Mouse (Mus musculus): ENCODE measurements around the gene Rgs10. TPM values are rescaled to one million over a fixed set of nuclear protein-coding genes. Genes with fewer than 3 reads are reported as not detected.
A peak's percentile ranks its signal among the peaks of the same experiment; 100 is the strongest.

Rgs10 gene
- total and polyA plus RNA-seq, 3 experiments = 42.3 to 44.7 TPM; not detected in 1

DNA sequence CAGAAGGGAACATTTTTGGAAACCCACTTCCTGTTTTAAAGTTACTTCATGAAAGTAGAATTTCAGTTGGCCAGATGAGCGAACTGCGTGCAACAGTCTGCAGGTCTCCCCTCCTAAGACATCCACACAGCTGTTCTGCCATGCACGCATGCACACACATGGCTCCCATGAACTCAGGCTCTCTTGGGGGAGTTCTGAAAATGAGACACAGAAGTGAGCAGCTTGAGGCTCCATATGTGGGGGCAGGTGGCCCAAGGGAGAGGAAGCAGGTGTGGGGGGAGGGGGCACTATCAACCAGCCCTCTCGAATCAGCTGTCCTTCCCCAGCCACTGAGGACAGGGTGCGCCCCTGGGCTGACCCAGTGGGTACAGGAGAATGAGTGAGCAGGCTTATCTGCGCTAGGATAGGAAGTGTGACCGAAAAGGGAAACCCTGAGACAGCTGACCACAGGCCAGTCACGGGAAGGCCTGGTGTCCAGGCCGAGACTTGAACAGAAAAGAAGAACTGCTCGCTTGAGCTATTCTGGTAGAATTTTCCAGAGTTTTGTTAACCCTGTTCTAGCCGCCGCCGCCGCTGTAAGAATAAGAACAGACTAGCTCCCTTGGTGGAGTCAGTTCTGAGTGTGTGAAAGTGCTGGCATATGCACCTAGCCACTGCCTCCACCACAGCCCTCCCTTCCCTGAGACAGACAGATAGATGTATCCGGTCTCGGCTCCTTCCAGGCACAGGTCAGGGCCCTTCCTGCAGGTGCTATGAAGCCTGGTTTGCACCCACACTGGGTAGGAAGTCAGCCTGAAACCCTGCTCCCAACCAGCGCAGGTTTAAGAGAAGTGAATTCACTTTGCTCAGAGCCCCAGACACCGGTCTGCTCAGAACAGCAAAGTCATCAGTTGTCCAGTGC, 26.2 kb downstream of the Rgs10 start (continued):
- TF ChIP-seq HCFC1 (IDR thresholded peaks at IDR 0.05; ENCODE audit: low read depth, low read length) (no peak), CHD2 (IDR thresholded peaks at IDR 0.05; ENCODE audit: low read length) (no peak), UBTF (IDR thresholded peaks at IDR 0.05; ENCODE audit: borderline replicate concordance, insufficient read depth, low read depth, low read length) (no peak), ZKSCAN1 (IDR thresholded peaks at IDR 0.05; ENCODE audit: low read depth, low read length) (no peak)

GRCm38 (mm10) chr7:128391267-128392057, 27.1 kb downstream of the Rgs10 start:
- peak in 1 of 2 experiments; percentile 28; a peak in 2 of 4 replicates for TF ChIP-seq EP300 (IDR thresholded peaks at IDR 0.05; ENCODE audit: low read depth in 1 of 2, low read length in 2 of 2)
- no peak for TF ChIP-seq ZC3H11A (IDR thresholded peaks at IDR 0.05; ENCODE audit: low read depth, low read length)
- peak; percentile 53 for TF ChIP-seq TCF12 (IDR thresholded peaks at IDR 0.05; ENCODE audit: low read depth, low read length)
- TF ChIP-seq TAL1 (IDR thresholded peaks at IDR 0.05; ENCODE audit: low read length) = peak; percentile 34; the same call in 1 of the 2 replicates
- TF ChIP-seq USF1 (IDR thresholded peaks at IDR 0.05; ENCODE audit: low read depth, low read length) = no peak
- TF ChIP-seq RAD21 (IDR thresholded peaks at IDR 0.05; ENCODE audit: low read depth, low read length) = no peak
- no peak for TF ChIP-seq MEF2A (IDR thresholded peaks at IDR 0.05; ENCODE audit: extremely low read depth, insufficient replicate concordance, low read depth, low read length, poor library complexity, severe bottlenecking)
- no peak for TF ChIP-seq RCOR1 (IDR thresholded peaks at IDR 0.05; ENCODE audit: low read depth, low read length)
- Histone ChIP-seq H3K79me2 (ENCODE audit: control insufficient read depth, insufficient read depth, low read length, poor library complexity) (no peaks in the 10 kb centered on the region), H3K27me3 (ENCODE audit: control insufficient read depth in 1 of 2, insufficient read depth in 2 of 2, low read length in 2 of 2) (no peaks in the 10 kb centered on the region), H3K4me3 (ENCODE audit: control insufficient read depth in 1 of 2, insufficient read depth in 1 of 2, low read depth in 2 of 2, low read length in 2 of 2) (no peak overlapping the region), H3K27ac (ENCODE audit: control insufficient read depth, low read depth, low read length) (peak overlapping the region; percentile 47), H3K9ac (ENCODE audit: control insufficient read depth, low read depth, low read length, poor library complexity, severe bottlenecking) (no peak overlapping the region), H3K4me1 (ENCODE audit: control insufficient read depth in 1 of 2, insufficient read depth in 2 of 2, low read length in 2 of 2) (peaks cover 24 to 37% of the 10 kb centered on the region in 2 experiments), H3K9me3 (replicated peaks; ENCODE audit: insufficient read depth, low read length) (no peaks in the 10 kb centered on the region), H3K36me3 (ENCODE audit: control insufficient read depth in 1 of 2, insufficient read depth in 2 of 2, low read length in 2 of 2) (peaks cover 0 to 21% of the 10 kb centered on the region in 2 experiments; a peak in 2 of 4 replicates)
- DNase-seq (ENCODE audit: low read depth, low spot score) = peak; percentile 60

- Histone ChIP-seq H3K9me3 (replicated peaks; ENCODE audit: insufficient read depth, low read length) (no peaks in the 10 kb centered on the region), H3K4me1 (ENCODE audit: control insufficient read depth in 1 of 2, insufficient read depth in 2 of 2, low read length in 2 of 2) (peaks cover 24 to 33% of the 10 kb centered on the region in 2 experiments), H3K9ac (ENCODE audit: control insufficient read depth, low read depth, low read length, poor library complexity, severe bottlenecking) (no peak overlapping the region), H3K27me3 (ENCODE audit: control insufficient read depth in 1 of 2, insufficient read depth in 2 of 2, low read length in 2 of 2) (no peaks in the 10 kb centered on the region), H3K4me3 (ENCODE audit: control insufficient read depth in 1 of 2, insufficient read depth in 1 of 2, low read depth in 2 of 2, low read length in 2 of 2) (no peak overlapping the region), H3K27ac (ENCODE audit: control insufficient read depth, low read depth, low read length) (no peak overlapping the region), H3K79me2 (ENCODE audit: control insufficient read depth, insufficient read depth, low read length, poor library complexity) (no peaks in the 10 kb centered on the region), H3K36me3 (ENCODE audit: control insufficient read depth in 1 of 2, insufficient read depth in 2 of 2, low read length in 2 of 2) (peaks cover 0 to 21% of the 10 kb centered on the region in 2 experiments; a peak in 2 of 4 replicates)
- DNase-seq (ENCODE audit: low read depth, low spot score) = peak; percentile 46
- TF ChIP-seq USF2 (IDR thresholded peaks at IDR 0.05; ENCODE audit: borderline replicate concordance in 1 of 2, insufficient read depth in 1 of 2, low read depth in 1 of 2, low read length in 2 of 2) (no peak), EP300 (IDR thresholded peaks at IDR 0.05; ENCODE audit: low read depth in 1 of 2, low read length in 2 of 2) (peak in 1 of 2 experiments; percentile 38; a peak in 1 of 4 replicates), TAL1 (IDR thresholded peaks at IDR 0.05; ENCODE audit: low read length) (peak; percentile 7; the same call in 1 of the 2 replicates), ZMIZ1 (IDR thresholded peaks at IDR 0.05; ENCODE audit: low read depth, low read length) (no peak), GABPA (IDR thresholded peaks at IDR 0.05; ENCODE audit: low read depth, low read length) (no peak)
These were observed 29.6 kb downstream of the Rgs10 start for GRCm38 (mm10) chr7:128388968-128389367.

Measured in MEL (cell line).